Mouse (Mus musculus) hematopoietic stem cell, adult 5-6 weeks (primary cell): ENCODE measurements around the gene Hoxa11. TPM values are rescaled to one million over a fixed set of nuclear protein-coding genes. Genes with fewer than 3 reads are reported as not detected.

Experiments
- total RNA-seq: library from RNA; stranded (forward); fragments of 172-1452, 232-1000 nt; gene quantifications from 2 replicates; pipeline ENCODE4 v1.2.3, GENCODE M21; 2017

Gene Hoxa11
- total RNA-seq, 1 experiment from 2014 or later: not detected

Other genes with a start within 250 kb of the Hoxa11 start
- 218 and 241 TPM in 2 replicates for gene Skap2, start 233.3 kb downstream of the Hoxa11 start, total RNA-seq
- not detected in 2 replicates for gene Hoxa1, start 87.5 kb downstream of the Hoxa11 start, total RNA-seq
- 1.2 and 3.8 TPM in 2 replicates for gene Hoxa2, start 81.0 kb downstream of the Hoxa11 start, total RNA-seq
- gene 5730596B20Rik, start 68.3 kb downstream of the Hoxa11 start, total RNA-seq: not detected in 2 replicates
- gene Hoxa4, start 54.1 kb downstream of the Hoxa11 start, total RNA-seq: 0.81 and 1.6 TPM in 2 replicates
- 9.4 and 10.6 TPM in 2 replicates for gene Hoxa5, start 41.2 kb downstream of the Hoxa11 start, total RNA-seq
- gene Hoxa6, start 37.1 kb downstream of the Hoxa11 start, total RNA-seq: 3.8 and 5.8 TPM in 2 replicates
- gene Hoxa3, start 32.5 kb downstream of the Hoxa11 start, total RNA-seq: 3.7 and 6.3 TPM in 2 replicates
- gene Gm28308, start 32.5 kb downstream of the Hoxa11 start, total RNA-seq: not detected in 2 replicates
- gene Hoxa7, start 24.0 kb downstream of the Hoxa11 start, total RNA-seq: 15.6 and 19.2 TPM in 2 replicates
- gene Hoxa9, start 14.7 kb downstream of the Hoxa11 start, total RNA-seq: 122 and 157 TPM in 2 replicates
- gene Hoxa10, start 5.0 kb downstream of the Hoxa11 start, total RNA-seq: 12.2 and 17.2 TPM in 2 replicates
- not detected in 2 replicates for gene Hoxa13, start 15.1 kb upstream of the Hoxa11 start, total RNA-seq
- gene Evx1, start 67.7 kb upstream of the Hoxa11 start, total RNA-seq: not detected in 2 replicates